Mouse (Mus musculus) megakaryocyte, embryonic 14.5 days (primary cell): Measurements from ENCODE around the gene Dscaml1.

ENCODE experiments used
- FLI1 ChIP-seq: IDR thresholded peaks from 2 replicates; pipeline ENCODE4 v1.6.1; 2012; ENCODE audit warnings: low read length, inconsistent platforms, mixed read lengths
- GATA1 ChIP-seq: IDR thresholded peaks from 3 replicates; pipeline ENCODE4 v1.6.1; 2012; ENCODE audit warnings: mixed read lengths, low read length, inconsistent platforms, borderline replicate concordance

GRCm38 (mm10) chr9:45632520-45632919 lies 206.1 kb downstream of the Dscaml1 start:
- TF ChIP-seq FLI1 (no peak), GATA1 (no peak)
